Mouse (Mus musculus): ENCODE data around the gene Cabp1. TPM values are rescaled to one million over a fixed set of nuclear protein-coding genes. Genes with fewer than 3 reads are reported as not detected.

The Cabp1 gene
- total and polyA plus RNA-seq, 3 experiments = 0.27 TPM; not detected in 2

Other genes starting within 250 kb of the Cabp1 start
- gene Hnf1a, start 223.3 kb downstream of the Cabp1 start, total RNA-seq (2014; fragmentation: Nextera tagmentation) = not detected in 2 replicates
- 0.38 TPM in 1 of 2 replicates, not detected in the other for gene Hnf1a, start 223.3 kb downstream of the Cabp1 start, total RNA-seq (2017)
- gene Hnf1a, start 223.3 kb downstream of the Cabp1 start, polyA plus RNA-seq (2012) = 0.02 TPM in 1 of 2 replicates, not detected in the other
- gene Sppl3, start 183.2 kb downstream of the Cabp1 start, total RNA-seq (2014; fragmentation: Nextera tagmentation) = 53.9 and 69.2 TPM in 2 replicates
- 31.8 and 35.9 TPM in 2 replicates for gene Sppl3, start 183.2 kb downstream of the Cabp1 start, total RNA-seq (2017)
- gene Sppl3, start 183.2 kb downstream of the Cabp1 start, polyA plus RNA-seq (2012) = 29.5 and 33.9 TPM in 2 replicates
- not detected in 2 replicates for gene Gm10401, start 96.1 kb downstream of the Cabp1 start, total RNA-seq (2014; fragmentation: Nextera tagmentation)
- 0.46 and 0.49 TPM in 2 replicates for gene Gm10401, start 96.1 kb downstream of the Cabp1 start, total RNA-seq (2017)
- gene Gm10401, start 96.1 kb downstream of the Cabp1 start, polyA plus RNA-seq (2012) = not detected in 2 replicates
- gene Acads, start 75.0 kb downstream of the Cabp1 start, total RNA-seq (2014; fragmentation: Nextera tagmentation) = 23.4 and 28.1 TPM in 2 replicates
- 23.0 and 26.3 TPM in 2 replicates for gene Acads, start 75.0 kb downstream of the Cabp1 start, total RNA-seq (2017)
- gene Acads, start 75.0 kb downstream of the Cabp1 start, polyA plus RNA-seq (2012) = 62.6 and 63.4 TPM in 2 replicates
- gene Unc119b, start 59.4 kb downstream of the Cabp1 start, total RNA-seq (2014; fragmentation: Nextera tagmentation) = 12.2 and 12.5 TPM in 2 replicates
- 14.3 and 16.0 TPM in 2 replicates for gene Unc119b, start 59.4 kb downstream of the Cabp1 start, total RNA-seq (2017)
- 32.8 and 32.9 TPM in 2 replicates for gene Unc119b, start 59.4 kb downstream of the Cabp1 start, polyA plus RNA-seq (2012)
- 191 and 201 TPM in 2 replicates for gene Mlec, start 36.2 kb downstream of the Cabp1 start, total RNA-seq (2014; fragmentation: Nextera tagmentation)
- gene Mlec, start 36.2 kb downstream of the Cabp1 start, total RNA-seq (2017) = 198 and 202 TPM in 2 replicates
- gene Mlec, start 36.2 kb downstream of the Cabp1 start, polyA plus RNA-seq (2012) = 105 and 119 TPM in 2 replicates
- gene Pop5, start 41.5 kb upstream of the Cabp1 start, total RNA-seq (2014; fragmentation: Nextera tagmentation) = 24.2 and 25.5 TPM in 2 replicates
- 61.2 and 82.5 TPM in 2 replicates for gene Pop5, start 41.5 kb upstream of the Cabp1 start, total RNA-seq (2017)
- gene Pop5, start 41.5 kb upstream of the Cabp1 start, polyA plus RNA-seq (2012) = 18.6 and 28.3 TPM in 2 replicates
- 59.7 and 87.3 TPM in 2 replicates for gene Rnf10, start 78.5 kb upstream of the Cabp1 start, total RNA-seq (2014; fragmentation: Nextera tagmentation)
- 56.9 and 57.3 TPM in 2 replicates for gene Rnf10, start 78.5 kb upstream of the Cabp1 start, total RNA-seq (2017)
- 201 and 202 TPM in 2 replicates for gene Rnf10, start 78.5 kb upstream of the Cabp1 start, polyA plus RNA-seq (2012)
- gene Coq5, start 85.3 kb upstream of the Cabp1 start, total RNA-seq (2014; fragmentation: Nextera tagmentation) = 41.1 and 42.9 TPM in 2 replicates
- 51.6 and 56.9 TPM in 2 replicates for gene Coq5, start 85.3 kb upstream of the Cabp1 start, total RNA-seq (2017)
- 23.4 and 25.0 TPM in 2 replicates for gene Coq5, start 85.3 kb upstream of the Cabp1 start, polyA plus RNA-seq (2012)
- 1,458 and 1,815 TPM in 2 replicates for gene Dynll1, start 106.6 kb upstream of the Cabp1 start, total RNA-seq (2014; fragmentation: Nextera tagmentation)
- gene Dynll1, start 106.6 kb upstream of the Cabp1 start, total RNA-seq (2017) = 554 and 587 TPM in 2 replicates
- gene Dynll1, start 106.6 kb upstream of the Cabp1 start, polyA plus RNA-seq (2012) = 445 and 449 TPM in 2 replicates
- gene Srsf9, start 132.8 kb upstream of the Cabp1 start, total RNA-seq (2014; fragmentation: Nextera tagmentation) = 38.1 and 47.6 TPM in 2 replicates
- gene Srsf9, start 132.8 kb upstream of the Cabp1 start, total RNA-seq (2017) = 88.0 and 111 TPM in 2 replicates
- 114 and 127 TPM in 2 replicates for gene Srsf9, start 132.8 kb upstream of the Cabp1 start, polyA plus RNA-seq (2012)
- gene Gatc, start 146.8 kb upstream of the Cabp1 start, total RNA-seq (2014; fragmentation: Nextera tagmentation) = 90.0 and 96.0 TPM in 2 replicates
- gene Gatc, start 146.8 kb upstream of the Cabp1 start, total RNA-seq (2017) = 5.6 and 8.6 TPM in 2 replicates
- gene Gatc, start 146.8 kb upstream of the Cabp1 start, polyA plus RNA-seq (2012) = 11.7 and 13.9 TPM in 2 replicates
- gene Triap1, start 146.8 kb upstream of the Cabp1 start, total RNA-seq (2014; fragmentation: Nextera tagmentation) = 27.8 and 31.8 TPM in 2 replicates
- gene Triap1, start 146.8 kb upstream of the Cabp1 start, total RNA-seq (2017) = 45.5 and 47.0 TPM in 2 replicates
- 5.3 and 14.1 TPM in 2 replicates for gene Triap1, start 146.8 kb upstream of the Cabp1 start, polyA plus RNA-seq (2012)
- gene Cox6a1, start 154.6 kb upstream of the Cabp1 start, total RNA-seq (2014; fragmentation: Nextera tagmentation) = 312 and 362 TPM in 2 replicates
- gene Cox6a1, start 154.6 kb upstream of the Cabp1 start, total RNA-seq (2017) = 143 and 153 TPM in 2 replicates
- 1,989 and 2,415 TPM in 2 replicates for gene Cox6a1, start 154.6 kb upstream of the Cabp1 start, polyA plus RNA-seq (2012)
- 6.7 and 8.7 TPM in 2 replicates for gene Msi1, start 235.2 kb upstream of the Cabp1 start, total RNA-seq (2014; fragmentation: Nextera tagmentation)
- 0.23 and 0.55 TPM in 2 replicates for gene Msi1, start 235.2 kb upstream of the Cabp1 start, total RNA-seq (2017)
- gene Msi1, start 235.2 kb upstream of the Cabp1 start, polyA plus RNA-seq (2012) = 3.4 and 3.7 TPM in 2 replicates